Mouse (Mus musculus): Measurements from ENCODE around the gene Hoxd4. TPM values are rescaled to one million over a fixed set of nuclear protein-coding genes. Genes with fewer than 3 reads are reported as not detected.

Hoxd4 gene
- polyA plus RNA-seq, 1 experiment = not detected

GRCm38 (mm10) chr2:74762522-74763244 lies 51.0 kb downstream of the Hoxd4 start, which contains the start of gene Hoxd1:
Gene Hoxd1, plus strand, starts transcription at chr2:74762980.
- WGBS = 2% methylated on average over 61 of the region's 61 CpGs
- no peak for TF ChIP-seq POLR2A (IDR thresholded peaks at IDR 0.05; ENCODE audit: insufficient read depth, low read depth, low read length)
- TF ChIP-seq CTCF (IDR thresholded peaks at IDR 0.05; ENCODE audit: insufficient read depth, low read depth, low read length) = no peak
- peaks cover 10% of the 10 kb centered on the region for H3K4me1 ChIP-seq (ENCODE audit: control insufficient read depth, insufficient read depth, low read length)
- H3K27ac ChIP-seq (ENCODE audit: insufficient read depth, low read depth, low read length) = no peak within 1 kb of the TSS
- peak within 1 kb of the TSS; percentile 35 for H3K4me3 ChIP-seq (ENCODE audit: insufficient read depth, low read depth, low read length)

- Histone ChIP-seq H3K4me3 (ENCODE audit: insufficient read depth, low read depth, low read length) (peak overlapping the region; percentile 35), H3K4me1 (ENCODE audit: control insufficient read depth, insufficient read depth, low read length) (peaks cover 10% of the 10 kb centered on the region), H3K27ac (ENCODE audit: insufficient read depth, low read depth, low read length) (no peak overlapping the region)
- WGBS = 2% methylated on average over 53 of the region's 53 CpGs
- TF ChIP-seq CTCF (IDR thresholded peaks at IDR 0.05; ENCODE audit: insufficient read depth, low read depth, low read length) = no peak
- no peak for TF ChIP-seq POLR2A (IDR thresholded peaks at IDR 0.05; ENCODE audit: insufficient read depth, low read depth, low read length)
Measured at GRCm38 (mm10) chr2:74763245-74763735, 51.6 kb downstream of the Hoxd4 start.

- TF ChIP-seq POLR2A (IDR thresholded peaks at IDR 0.05; ENCODE audit: insufficient read depth, low read depth, low read length) (no peak), CTCF (IDR thresholded peaks at IDR 0.05; ENCODE audit: insufficient read depth, low read depth, low read length) (no peak)
- H3K4me3 ChIP-seq (ENCODE audit: insufficient read depth, low read depth, low read length) = no peak overlapping the region
- 55% methylated on average over 10 of the region's 10 CpGs for WGBS
- no peak overlapping the region for H3K27ac ChIP-seq (ENCODE audit: insufficient read depth, low read depth, low read length)
- peaks cover 10% of the 10 kb centered on the region for H3K4me1 ChIP-seq (ENCODE audit: control insufficient read depth, insufficient read depth, low read length)
Measured at GRCm38 (mm10) chr2:74763976-74764375, 52.2 kb downstream of the Hoxd4 start.

GRCm38 (mm10) chr2:74774359-74774758 lies 62.6 kb downstream of the Hoxd4 start:
- no peak overlapping the region for H3K4me3 ChIP-seq (ENCODE audit: insufficient read depth, low read depth, low read length)
- no peak overlapping the region for H3K27ac ChIP-seq (ENCODE audit: insufficient read depth, low read depth, low read length)
- no peak for TF ChIP-seq POLR2A (IDR thresholded peaks at IDR 0.05; ENCODE audit: insufficient read depth, low read depth, low read length)
- TF ChIP-seq CTCF (IDR thresholded peaks at IDR 0.05; ENCODE audit: insufficient read depth, low read depth, low read length) = no peak
- WGBS = 88% methylated on average over 2 of the region's 2 CpGs
- H3K4me1 ChIP-seq (ENCODE audit: control insufficient read depth, insufficient read depth, low read length) = no peaks in the 10 kb centered on the region

GRCm38 (mm10) chr2:74777536-74778275 lies 66.0 kb downstream of the Hoxd4 start:
- no peak overlapping the region for H3K4me3 ChIP-seq (ENCODE audit: insufficient read depth, low read depth, low read length)
- 55% methylated on average over 13 of the region's 13 CpGs for WGBS
- no peak overlapping the region for H3K27ac ChIP-seq (ENCODE audit: insufficient read depth, low read depth, low read length)
- no peaks in the 10 kb centered on the region for H3K4me1 ChIP-seq (ENCODE audit: control insufficient read depth, insufficient read depth, low read length)
- TF ChIP-seq CTCF (IDR thresholded peaks at IDR 0.05; ENCODE audit: insufficient read depth, low read depth, low read length) = no peak
- no peak for TF ChIP-seq POLR2A (IDR thresholded peaks at IDR 0.05; ENCODE audit: insufficient read depth, low read depth, low read length)

Other genes with a start within 250 kb of the Hoxd4 start
- not detected in 2 replicates for gene Lnpk, start 132.5 kb upstream of the Hoxd4 start, polyA plus RNA-seq (2012; ENCODE audit: insufficient read depth, insufficient read length, low replicate concordance, missing spikeins)
- not detected in 2 replicates for gene Evx2, start 52.4 kb upstream of the Hoxd4 start, polyA plus RNA-seq (2012; ENCODE audit: insufficient read depth, insufficient read length, low replicate concordance, missing spikeins)
- gene Hoxd13, start 43.6 kb upstream of the Hoxd4 start, polyA plus RNA-seq (2012; ENCODE audit: insufficient read depth, insufficient read length, low replicate concordance, missing spikeins) = not detected in 2 replicates
- not detected in 2 replicates for gene Hoxd12, start 36.9 kb upstream of the Hoxd4 start, polyA plus RNA-seq (2012; ENCODE audit: insufficient read depth, insufficient read length, low replicate concordance, missing spikeins)
- gene Hoxd11, start 32.4 kb upstream of the Hoxd4 start, polyA plus RNA-seq (2012; ENCODE audit: insufficient read depth, insufficient read length, low replicate concordance, missing spikeins) = not detected in 2 replicates
- not detected in 2 replicates for gene Hoxd10, start 20.0 kb upstream of the Hoxd4 start, polyA plus RNA-seq (2012; ENCODE audit: insufficient read depth, insufficient read length, low replicate concordance, missing spikeins)
- not detected in 2 replicates for gene Hoxd9, start 14.2 kb upstream of the Hoxd4 start, polyA plus RNA-seq (2012; ENCODE audit: insufficient read depth, insufficient read length, low replicate concordance, missing spikeins)
- gene Hoxd8, start 7.3 kb upstream of the Hoxd4 start, polyA plus RNA-seq (2012; ENCODE audit: insufficient read depth, insufficient read length, low replicate concordance, missing spikeins) = not detected in 2 replicates
- not detected in 2 replicates for gene Hoxd3, start within 50 bp of the Hoxd4 start, polyA plus RNA-seq (2012; ENCODE audit: insufficient read depth, insufficient read length, low replicate concordance, missing spikeins)
- not detected in 2 replicates for gene Gm28230, start 14.8 kb downstream of the Hoxd4 start, polyA plus RNA-seq (2012; ENCODE audit: insufficient read depth, insufficient read length, low replicate concordance, missing spikeins)
- gene Hoxd1, start 51.1 kb downstream of the Hoxd4 start, polyA plus RNA-seq (2012; ENCODE audit: insufficient read depth, insufficient read length, low replicate concordance, missing spikeins) = not detected in 2 replicates
- gene Mtx2, start 113.9 kb downstream of the Hoxd4 start, polyA plus RNA-seq (2012; ENCODE audit: insufficient read depth, insufficient read length, low replicate concordance, missing spikeins) = not detected in 2 replicates

Data from olfactory bulb, adult 2 months (tissue).